Mouse (Mus musculus): Measurements from ENCODE around the gene Cacng8. TPM values are rescaled to one million over a fixed set of nuclear protein-coding genes. Genes with fewer than 3 reads are reported as not detected.

The Cacng8 gene
- total and polyA plus RNA-seq, 3 experiments, result not detected

GRCm38 (mm10) chr7:3451161-3451560, 60.7 kb downstream of the Cacng8 start:
- no peaks in the 10 kb centered on the region for H3K4me1 ChIP-seq (ENCODE audit: control insufficient read depth, insufficient read depth, low read length)
- intact Hi-C loops (cut with DNase I), result no loop called here
- DNase-seq, result no peak
- no peak overlapping the region for H3K9ac ChIP-seq (ENCODE audit: low read depth, low read length)
- no peak overlapping the region for H3K4me3 ChIP-seq
- H3K27me3 ChIP-seq (ENCODE audit: control insufficient read depth, insufficient read depth, low read length), result no peaks in the 10 kb centered on the region
- WGBS, result 46% methylated on average over 6 of the region's 6 CpGs
- no peak overlapping the region for H3K27ac ChIP-seq
- H3K79me2 ChIP-seq (replicated peaks; ENCODE audit: control insufficient read depth, insufficient read depth, low read length), result no peaks in the 10 kb centered on the region
- TF ChIP-seq POLR2A (IDR thresholded peaks at IDR 0.05; ENCODE audit: insufficient read depth, low read depth, low read length) (no peak), EP300 (IDR thresholded peaks at IDR 0.05; ENCODE audit: insufficient read depth, low read depth, low read length) (no peak), CTCF (IDR thresholded peaks at IDR 0.05) (no peak)
- H3K36me3 ChIP-seq (ENCODE audit: control insufficient read depth, insufficient read depth, low read length), result no peaks in the 10 kb centered on the region

GRCm38 (mm10) chr7:3452821-3453485, 62.5 kb downstream of the Cacng8 start:
- no peaks in the 10 kb centered on the region for H3K4me1 ChIP-seq (ENCODE audit: control insufficient read depth, insufficient read depth, low read length)
- TF ChIP-seq EP300 (IDR thresholded peaks at IDR 0.05; ENCODE audit: insufficient read depth, low read depth, low read length) (no peak), CTCF (IDR thresholded peaks at IDR 0.05) (no peak), POLR2A (IDR thresholded peaks at IDR 0.05; ENCODE audit: insufficient read depth, low read depth, low read length) (no peak)
- no peak overlapping the region for H3K27ac ChIP-seq
- WGBS, result 58% methylated on average over 12 of the region's 12 CpGs
- no peak overlapping the region for H3K9ac ChIP-seq (ENCODE audit: low read depth, low read length)
- intact Hi-C loops (cut with DNase I), result no loop called here
- H3K36me3 ChIP-seq (ENCODE audit: control insufficient read depth, insufficient read depth, low read length), result no peaks in the 10 kb centered on the region
- no peak for DNase-seq
- H3K4me3 ChIP-seq, result no peak overlapping the region
- H3K27me3 ChIP-seq (ENCODE audit: control insufficient read depth, insufficient read depth, low read length), result no peaks in the 10 kb centered on the region
- no peaks in the 10 kb centered on the region for H3K79me2 ChIP-seq (replicated peaks; ENCODE audit: control insufficient read depth, insufficient read depth, low read length)

- no peak for TF ChIP-seq POLR2A (IDR thresholded peaks at IDR 0.05; ENCODE audit: insufficient read depth, low read depth, low read length)
- peak; percentile 19 for TF ChIP-seq CTCF (IDR thresholded peaks at IDR 0.05)
- H3K27me3 ChIP-seq (ENCODE audit: control insufficient read depth, insufficient read depth, low read length), result no peaks in the 10 kb centered on the region
- WGBS, result 42% methylated on average over 11 of the region's 11 CpGs
- intact Hi-C loops (cut with DNase I), result no loop called here
- H3K27ac ChIP-seq, result no peak overlapping the region
- H3K4me1 ChIP-seq (ENCODE audit: control insufficient read depth, insufficient read depth, low read length), result no peaks in the 10 kb centered on the region
- no peak overlapping the region for H3K4me3 ChIP-seq
- DNase-seq, result no peak
- no peaks in the 10 kb centered on the region for H3K36me3 ChIP-seq (ENCODE audit: control insufficient read depth, insufficient read depth, low read length)
- no peak overlapping the region for H3K9ac ChIP-seq (ENCODE audit: low read depth, low read length)
- no peaks in the 10 kb centered on the region for H3K79me2 ChIP-seq (replicated peaks; ENCODE audit: control insufficient read depth, insufficient read depth, low read length)
Observed at GRCm38 (mm10) chr7:3453486-3454183, 63.2 kb downstream of the Cacng8 start.

- no peak for DNase-seq
- Histone ChIP-seq H3K36me3 (ENCODE audit: control insufficient read depth, insufficient read depth, low read length) (no peaks in the 10 kb centered on the region), H3K4me1 (ENCODE audit: control insufficient read depth, insufficient read depth, low read length) (no peaks in the 10 kb centered on the region), H3K79me2 (replicated peaks; ENCODE audit: control insufficient read depth, insufficient read depth, low read length) (no peaks in the 10 kb centered on the region), H3K4me3 (no peak overlapping the region), H3K27me3 (ENCODE audit: control insufficient read depth, insufficient read depth, low read length) (no peaks in the 10 kb centered on the region), H3K27ac (no peak overlapping the region), H3K9ac (ENCODE audit: low read depth, low read length) (no peak overlapping the region)
- intact Hi-C loops (cut with DNase I), result no loop called here
- WGBS, result 81% methylated on average over 10 of the region's 10 CpGs
- TF ChIP-seq EP300 (IDR thresholded peaks at IDR 0.05; ENCODE audit: insufficient read depth, low read depth, low read length) (no peak), CTCF (IDR thresholded peaks at IDR 0.05) (no peak), POLR2A (IDR thresholded peaks at IDR 0.05; ENCODE audit: insufficient read depth, low read depth, low read length) (no peak)
Observed at GRCm38 (mm10) chr7:3457111-3457840, 66.8 kb downstream of the Cacng8 start.

GRCm38 (mm10) chr7:3457841-3458217, 67.3 kb downstream of the Cacng8 start:
- intact Hi-C loops (cut with DNase I), result no loop called here
- H3K4me1 ChIP-seq (ENCODE audit: control insufficient read depth, insufficient read depth, low read length), result no peaks in the 10 kb centered on the region
- TF ChIP-seq EP300 (IDR thresholded peaks at IDR 0.05; ENCODE audit: insufficient read depth, low read depth, low read length) (no peak), CTCF (IDR thresholded peaks at IDR 0.05) (no peak), POLR2A (IDR thresholded peaks at IDR 0.05; ENCODE audit: insufficient read depth, low read depth, low read length) (no peak)
- no peaks in the 10 kb centered on the region for H3K27me3 ChIP-seq (ENCODE audit: control insufficient read depth, insufficient read depth, low read length)
- 71% methylated on average over 9 of the region's 9 CpGs for WGBS
- H3K36me3 ChIP-seq (ENCODE audit: control insufficient read depth, insufficient read depth, low read length), result no peaks in the 10 kb centered on the region
- H3K9ac ChIP-seq (ENCODE audit: low read depth, low read length), result no peak overlapping the region
- no peak overlapping the region for H3K4me3 ChIP-seq
- DNase-seq, result no peak
- H3K79me2 ChIP-seq (replicated peaks; ENCODE audit: control insufficient read depth, insufficient read depth, low read length), result no peaks in the 10 kb centered on the region
- no peak overlapping the region for H3K27ac ChIP-seq

GRCm38 (mm10) chr7:3460261-3460660, 69.8 kb downstream of the Cacng8 start:
- Histone ChIP-seq H3K27me3 (ENCODE audit: control insufficient read depth, insufficient read depth, low read length) (no peaks in the 10 kb centered on the region), H3K36me3 (ENCODE audit: control insufficient read depth, insufficient read depth, low read length) (no peaks in the 10 kb centered on the region), H3K4me3 (no peak overlapping the region), H3K79me2 (replicated peaks; ENCODE audit: control insufficient read depth, insufficient read depth, low read length) (no peaks in the 10 kb centered on the region), H3K27ac (no peak overlapping the region), H3K9ac (ENCODE audit: low read depth, low read length) (no peak overlapping the region), H3K4me1 (ENCODE audit: control insufficient read depth, insufficient read depth, low read length) (no peaks in the 10 kb centered on the region)
- 76% methylated on average over 8 of the region's 8 CpGs for WGBS
- TF ChIP-seq EP300 (IDR thresholded peaks at IDR 0.05; ENCODE audit: insufficient read depth, low read depth, low read length) (no peak), POLR2A (IDR thresholded peaks at IDR 0.05; ENCODE audit: insufficient read depth, low read depth, low read length) (no peak), CTCF (IDR thresholded peaks at IDR 0.05) (no peak)
- intact Hi-C loops (cut with DNase I), result no loop called here
- DNase-seq, result no peak
